Mouse (Mus musculus): ENCODE data around the gene Gm21317. TPM values are rescaled to one million over a fixed set of nuclear protein-coding genes. Genes with fewer than 3 reads are reported as not detected.

Gm21317 gene
- not detected in 2 replicates for polyA plus RNA-seq (2015; fragmentation: Nextera tagmentation; extraction: Ambion mirVana)

DNA sequence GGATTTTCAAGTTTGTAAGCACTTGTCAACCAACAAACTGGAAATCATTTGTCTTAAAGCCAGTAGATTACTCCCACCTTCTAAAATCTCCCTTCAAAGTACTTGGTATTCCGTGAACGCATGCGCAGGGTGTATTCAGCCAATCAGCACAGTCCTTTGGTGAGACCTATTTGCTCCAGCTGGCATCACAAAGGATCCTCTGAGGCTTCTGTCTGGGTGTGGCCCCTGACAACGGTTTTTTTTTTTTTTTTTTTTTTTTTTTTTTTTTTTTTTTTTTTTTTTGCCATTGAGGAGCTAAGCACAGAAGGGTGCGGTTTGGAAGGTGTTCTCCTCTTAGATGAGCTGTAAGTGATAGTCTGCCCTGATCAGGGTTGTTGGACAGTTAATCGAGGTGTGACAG, at the start of gene Gm21317:
Gm21317 (plus strand) TSS at position 301 of the 400 bp plus-strand sequence.

